Mouse (Mus musculus) myocyte (in vitro differentiated cells): Measurements from ENCODE around the gene Dscaml1. TPM values are rescaled to one million over a fixed set of nuclear protein-coding genes. Genes with fewer than 3 reads are reported as not detected.

Experiments used
- H3K27me3 ChIP-seq: one replicate; pipeline ENCODE4 v1.6.1; 2011; ENCODE audit not compliant: control insufficient read depth, insufficient read depth, insufficient read length
- H3K36me3 ChIP-seq: one replicate; pipeline ENCODE4 v1.6.1; 2011; ENCODE audit not compliant: control insufficient read depth, insufficient read depth
- H3K4me2 ChIP-seq: one replicate; pipeline ENCODE4 v1.6.1; 2011; ENCODE audit warnings: low read depth, control low read depth
- H3K4me3 ChIP-seq: one replicate; pipeline ENCODE4 v1.5.1; 2011; ENCODE audit warnings: mild to moderate bottlenecking, control low read depth, moderate library complexity
- H3K79me2 ChIP-seq: one replicate; pipeline ENCODE4 v1.6.1; 2011; ENCODE audit not compliant: control insufficient read depth, insufficient read depth
- H3ac ChIP-seq: one replicate; pipeline ENCODE4 v1.6.1; 2011; ENCODE audit not compliant: control insufficient read depth, insufficient read length
- CEBPB ChIP-seq: IDR thresholded peaks from 2 replicates; pipeline ENCODE4 v1.6.1; 2011; ENCODE audit warnings: mild to moderate bottlenecking, moderate library complexity; ENCODE audit not compliant: poor library complexity, insufficient read depth, severe bottlenecking
- E2F4 ChIP-seq: IDR thresholded peaks from one replicate; pipeline ENCODE4 v1.6.1; 2011; ENCODE audit warnings: mild to moderate bottlenecking, control low read depth, moderate library complexity; ENCODE audit not compliant: insufficient read depth
- MAX ChIP-seq: IDR thresholded peaks from one replicate; pipeline ENCODE4 v1.6.1; 2011; ENCODE audit warnings: low read depth, mild to moderate bottlenecking, control low read depth
- MYOD1 ChIP-seq, 3 experiments: IDR thresholded peaks; one replicate each; pipeline ENCODE4 v1.6.1; 2011; ENCODE audit warnings: control low read depth in 2 of 3, low read depth in 2 of 3, mild to moderate bottlenecking in 2 of 3, moderate library complexity in 1 of 3; ENCODE audit not compliant: insufficient read length in 2 of 3, control insufficient read depth in 1 of 3
- MYOG ChIP-seq, 3 experiments: IDR thresholded peaks; one replicate each; pipeline ENCODE4 v1.6.1; 2011; ENCODE audit warnings: control low read depth in 2 of 3, low read depth in 2 of 3, mild to moderate bottlenecking in 2 of 3; ENCODE audit not compliant: insufficient read length in 2 of 3, control insufficient read depth in 1 of 3, insufficient read depth in 1 of 3
- POLR2A ChIP-seq: IDR thresholded peaks from one replicate; pipeline ENCODE4 v1.6.1; 2011; ENCODE audit warnings: low read depth, mild to moderate bottlenecking, control low read depth, moderate library complexity; ENCODE audit not compliant: insufficient read length
- POLR2AphosphoS2 ChIP-seq: IDR thresholded peaks from one replicate; pipeline ENCODE4 v1.6.1; 2011; ENCODE audit warnings: low read depth, control low read depth; ENCODE audit not compliant: insufficient read length
- REST ChIP-seq: IDR thresholded peaks from one replicate; pipeline ENCODE4 v1.6.1; 2011; ENCODE audit warnings: mild to moderate bottlenecking, control low read depth, moderate library complexity; ENCODE audit not compliant: insufficient read depth, insufficient read length
- SRF ChIP-seq: IDR thresholded peaks from one replicate; pipeline ENCODE4 v1.6.1; 2011; ENCODE audit warnings: low read depth; ENCODE audit not compliant: control insufficient read depth, insufficient read length
- TCF12 ChIP-seq: IDR thresholded peaks from one replicate; pipeline ENCODE4 v1.6.1; 2011; ENCODE audit warnings: mild to moderate bottlenecking, control low read depth; ENCODE audit not compliant: poor library complexity, insufficient read depth, severe bottlenecking
- TCF3 ChIP-seq: IDR thresholded peaks from one replicate; pipeline ENCODE4 v1.6.1; 2011; ENCODE audit warnings: low read depth, control low read depth; ENCODE audit not compliant: insufficient read length
- USF1 ChIP-seq: IDR thresholded peaks from one replicate; pipeline ENCODE4 v1.6.1; 2011; ENCODE audit warnings: low read depth, mild to moderate bottlenecking, control low read depth, moderate library complexity
- polyA plus RNA-seq: library from polyadenylated mRNA; unstranded; fragments of >200 nt; fragmentation: generic; extraction: Trizol; gene quantifications from one replicate; pipeline ENCODE4 v1.2.1, GENCODE M21; 2012; ENCODE audit warnings: missing spikeins

Dscaml1 gene
- not detected for polyA plus RNA-seq

GRCm38 (mm10) chr9:45426456-45426855, at the start of gene Dscaml1:
TSS of gene Dscaml1 (plus strand) at chr9:45426628.
- H3K4me3 ChIP-seq, result no peak within 1 kb of the TSS
- H3K27me3 ChIP-seq, result peaks cover 39% of the 10 kb centered on the region
- no peak for TF ChIP-seq TCF12
- no peak for TF ChIP-seq MYOD1 (IDR thresholded peaks at IDR 0.05; ENCODE audit: control insufficient read depth in 1 of 3, insufficient read length in 2 of 3, low read depth in 2 of 3)
- TF ChIP-seq TCF3, result no peak
- TF ChIP-seq SRF, result no peak
- TF ChIP-seq MYOG (IDR thresholded peaks at IDR 0.05; ENCODE audit: control insufficient read depth in 1 of 3, insufficient read depth in 1 of 3, insufficient read length in 2 of 3, low read depth in 2 of 3), result no peak
- no peak for TF ChIP-seq USF1
- no peak for TF ChIP-seq E2F4
- TF ChIP-seq CEBPB, result no peak
- no peaks in the 10 kb centered on the region for H3K36me3 ChIP-seq
- H3K79me2 ChIP-seq, result no peaks in the 10 kb centered on the region
- no peak within 1 kb of the TSS for H3ac ChIP-seq
- H3K4me2 ChIP-seq, result no peak within 1 kb of the TSS

- H3K4me3 ChIP-seq, result no peak overlapping the region
- TF ChIP-seq REST (no peak), MYOD1 (IDR thresholded peaks at IDR 0.05; ENCODE audit: control insufficient read depth in 1 of 3, insufficient read length in 2 of 3, low read depth in 2 of 3) (no peak), SRF (no peak), E2F4 (no peak), POLR2A (no peak), MAX (no peak), TCF12 (no peak), TCF3 (no peak), POLR2AphosphoS2 (no peak), CEBPB (no peak), USF1 (no peak), MYOG (IDR thresholded peaks at IDR 0.05; ENCODE audit: control insufficient read depth in 1 of 3, insufficient read depth in 1 of 3, insufficient read length in 2 of 3, low read depth in 2 of 3) (no peak)
- no peaks in the 10 kb centered on the region for H3K79me2 ChIP-seq
- no peaks in the 10 kb centered on the region for H3K36me3 ChIP-seq
- no peak overlapping the region for H3K4me2 ChIP-seq
- no peak overlapping the region for H3ac ChIP-seq
- H3K27me3 ChIP-seq, result peaks cover 6% of the 10 kb centered on the region
Observed at GRCm38 (mm10) chr9:45376883-45377282, 49.5 kb upstream of the Dscaml1 start.

GRCm38 (mm10) chr9:45380411-45381251, 45.8 kb upstream of the Dscaml1 start:
- Histone ChIP-seq H3K79me2 (no peaks in the 10 kb centered on the region), H3K27me3 (peaks cover 11% of the 10 kb centered on the region), H3ac (no peak overlapping the region), H3K4me2 (no peak overlapping the region), H3K36me3 (no peaks in the 10 kb centered on the region), H3K4me3 (no peak overlapping the region)
- TF ChIP-seq MYOG (IDR thresholded peaks at IDR 0.05; ENCODE audit: control insufficient read depth in 1 of 3, insufficient read depth in 1 of 3, insufficient read length in 2 of 3, low read depth in 2 of 3) (no peak), POLR2AphosphoS2 (no peak), USF1 (no peak), TCF3 (no peak), MAX (no peak), CEBPB (no peak), TCF12 (no peak), E2F4 (no peak), SRF (no peak), REST (no peak), POLR2A (no peak), MYOD1 (IDR thresholded peaks at IDR 0.05; ENCODE audit: control insufficient read depth in 1 of 3, insufficient read length in 2 of 3, low read depth in 2 of 3) (no peak)

GRCm38 (mm10) chr9:45382336-45382735, 44.1 kb upstream of the Dscaml1 start:
- no peak overlapping the region for H3ac ChIP-seq
- H3K36me3 ChIP-seq, result no peaks in the 10 kb centered on the region
- no peak overlapping the region for H3K4me2 ChIP-seq
- TF ChIP-seq SRF (no peak), REST (no peak)
- H3K79me2 ChIP-seq, result no peaks in the 10 kb centered on the region
- H3K27me3 ChIP-seq, result peaks cover 11% of the 10 kb centered on the region
- H3K4me3 ChIP-seq, result no peak overlapping the region

DNA sequence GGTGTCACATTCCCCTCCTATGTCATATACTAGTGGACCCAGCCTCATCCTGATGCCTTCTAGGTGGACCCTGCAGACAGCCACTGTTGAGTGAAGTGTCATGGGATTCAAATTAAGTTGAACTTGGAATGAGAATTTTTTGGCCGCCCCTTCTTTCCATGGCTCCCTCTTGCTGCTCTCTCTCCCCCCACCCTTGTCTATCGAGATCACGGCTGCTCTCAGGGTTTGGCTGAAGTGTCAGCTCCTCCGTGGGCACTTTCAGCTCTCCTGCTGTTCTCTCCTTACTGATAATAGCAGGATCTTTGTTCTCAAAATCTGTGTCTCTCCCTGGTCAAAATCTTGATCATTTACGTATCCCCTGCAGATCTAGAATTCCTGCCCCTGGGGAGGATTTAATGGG, 43.6 kb upstream of the Dscaml1 start:
- Histone ChIP-seq H3K4me3 (no peak overlapping the region), H3K27me3 (peaks cover 11% of the 10 kb centered on the region), H3K4me2 (no peak overlapping the region), H3K36me3 (no peaks in the 10 kb centered on the region), H3ac (no peak overlapping the region), H3K79me2 (no peaks in the 10 kb centered on the region)
- TF ChIP-seq MYOD1 (IDR thresholded peaks at IDR 0.05; ENCODE audit: control insufficient read depth in 1 of 3, insufficient read length in 2 of 3, low read depth in 2 of 3) (no peak), TCF3 (no peak), MYOG (IDR thresholded peaks at IDR 0.05; ENCODE audit: control insufficient read depth in 1 of 3, insufficient read depth in 1 of 3, insufficient read length in 2 of 3, low read depth in 2 of 3) (no peak), REST (no peak), SRF (no peak), POLR2A (no peak), USF1 (no peak)
